Mouse (Mus musculus): ENCODE data around the gene Insyn1.

Gene Insyn1

GRCm38 (mm10) chr9:58534766-58535165 is 46.4 kb downstream of the Insyn1 start:
- peak; percentile 32 for DNase-seq (ENCODE audit: low spot score)

DNA sequence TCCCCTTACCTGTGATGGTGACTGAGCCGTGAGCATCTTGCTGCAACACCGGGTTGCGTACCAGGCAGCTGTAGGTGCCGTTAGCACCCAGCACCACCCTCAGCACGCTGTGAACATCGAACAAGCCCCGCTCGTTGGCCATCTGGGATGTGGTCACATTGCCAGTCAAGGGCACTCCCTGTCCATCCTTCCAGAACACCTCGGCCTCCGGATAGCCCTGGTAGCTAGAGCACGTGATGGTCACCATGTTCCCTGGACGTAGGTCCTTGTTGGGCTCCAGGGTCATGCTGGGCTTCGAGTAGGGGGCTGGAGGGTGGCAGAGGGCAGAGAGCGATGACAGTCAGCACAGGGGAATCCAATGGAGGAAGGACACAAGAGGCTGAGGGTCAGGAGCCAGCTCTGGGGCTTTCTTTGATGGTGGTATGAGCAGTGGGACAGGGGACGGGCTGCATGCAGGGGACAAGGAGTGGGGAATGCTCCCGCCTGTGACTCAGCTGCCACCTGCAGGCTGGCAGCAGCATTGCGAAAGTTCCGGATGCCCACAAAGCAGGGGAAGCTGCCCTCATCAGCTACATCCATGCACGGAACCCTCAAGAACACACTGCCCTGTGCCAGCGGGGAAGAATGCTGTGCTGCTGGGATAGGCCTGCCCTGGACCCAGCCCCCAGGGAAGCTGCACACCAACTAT is 47.2 kb downstream of the Insyn1 start:
- no peak for DNase-seq (ENCODE audit: low spot score)

GRCm38 (mm10) chr9:58537774-58538173 is 49.4 kb downstream of the Insyn1 start:
- no peak for DNase-seq (ENCODE audit: low spot score)

- peak; percentile 51 for DNase-seq (ENCODE audit: low spot score)
Measured at GRCm38 (mm10) chr9:58539886-58540285, 51.5 kb downstream of the Insyn1 start.

GRCm38 (mm10) chr9:58541895-58542338 is 53.5 kb downstream of the Insyn1 start:
- DNase-seq (ENCODE audit: low spot score) = peak; percentile 58

- no peak for DNase-seq (ENCODE audit: low spot score)
Measured at GRCm38 (mm10) chr9:58544879-58545324, 56.5 kb downstream of the Insyn1 start.

DNA sequence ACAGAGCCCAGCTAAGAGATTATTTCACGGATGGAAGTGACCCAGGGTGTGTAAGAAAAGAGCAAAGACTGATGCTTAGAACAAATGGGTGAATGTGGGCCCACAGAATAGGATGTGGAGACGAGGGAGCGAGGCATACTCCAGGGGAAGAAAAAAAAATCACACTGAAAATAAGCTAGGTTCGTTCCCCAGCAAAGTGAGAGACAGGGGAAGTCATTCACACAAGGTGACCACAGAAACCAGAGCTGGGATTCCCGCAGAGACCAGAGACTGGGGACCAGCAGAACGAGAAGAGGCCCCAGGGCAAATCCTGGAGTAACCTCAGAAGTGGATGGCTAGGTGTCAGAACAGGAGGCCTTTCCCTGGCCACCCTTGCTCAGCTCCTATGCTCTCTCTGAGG is 57.0 kb downstream of the Insyn1 start:
- DNase-seq (ENCODE audit: low spot score) = no peak

DNA sequence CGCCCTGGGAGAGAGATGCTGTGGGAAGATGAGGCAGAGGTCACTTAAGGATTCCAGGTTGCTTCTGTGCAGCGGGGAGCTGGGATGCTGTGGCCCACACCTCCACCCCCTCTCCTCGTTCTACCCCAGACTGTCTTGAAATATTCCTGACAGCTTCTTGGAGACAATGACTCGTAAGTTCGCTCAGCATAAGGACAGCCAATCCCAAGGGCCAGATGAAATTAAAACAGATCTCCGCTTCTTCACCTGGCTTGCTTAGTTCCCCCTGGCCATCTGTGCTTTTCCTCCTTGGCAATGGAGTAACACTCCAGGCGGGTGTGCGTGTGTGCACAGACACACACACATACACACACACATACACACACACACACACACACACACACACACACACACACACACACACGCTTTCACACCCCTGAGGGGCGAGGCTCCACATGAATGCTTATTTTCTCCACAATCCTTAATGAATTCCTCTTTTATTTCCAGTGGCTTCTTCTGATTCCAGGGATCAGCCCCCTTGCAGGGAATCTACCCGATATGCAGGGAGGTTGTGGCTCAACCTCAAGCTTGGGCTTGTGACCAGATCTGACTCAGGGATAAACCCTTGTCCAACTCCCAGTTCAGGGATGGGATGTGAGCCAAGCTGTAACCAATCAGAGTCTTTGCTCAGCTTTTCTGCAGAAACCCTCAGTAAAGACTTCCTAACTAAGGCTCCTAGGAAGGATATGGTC is 58.4 kb downstream of the Insyn1 start:
- DNase-seq (ENCODE audit: low spot score) = no peak

- DNase-seq (ENCODE audit: low spot score) = no peak
Measured at GRCm38 (mm10) chr9:58548897-58549296, 60.5 kb downstream of the Insyn1 start.

Data from T-cell, adult 2 months (primary cell).